Mouse (Mus musculus) kidney, postnatal 10 days (tissue): ENCODE data around the gene Rora.

Source experiments
- DNase-seq: peaks from one replicate; pipeline ENCODE4 v3.0.0; 2021; ENCODE audit warnings: mixed read lengths

Gene Rora

DNA sequence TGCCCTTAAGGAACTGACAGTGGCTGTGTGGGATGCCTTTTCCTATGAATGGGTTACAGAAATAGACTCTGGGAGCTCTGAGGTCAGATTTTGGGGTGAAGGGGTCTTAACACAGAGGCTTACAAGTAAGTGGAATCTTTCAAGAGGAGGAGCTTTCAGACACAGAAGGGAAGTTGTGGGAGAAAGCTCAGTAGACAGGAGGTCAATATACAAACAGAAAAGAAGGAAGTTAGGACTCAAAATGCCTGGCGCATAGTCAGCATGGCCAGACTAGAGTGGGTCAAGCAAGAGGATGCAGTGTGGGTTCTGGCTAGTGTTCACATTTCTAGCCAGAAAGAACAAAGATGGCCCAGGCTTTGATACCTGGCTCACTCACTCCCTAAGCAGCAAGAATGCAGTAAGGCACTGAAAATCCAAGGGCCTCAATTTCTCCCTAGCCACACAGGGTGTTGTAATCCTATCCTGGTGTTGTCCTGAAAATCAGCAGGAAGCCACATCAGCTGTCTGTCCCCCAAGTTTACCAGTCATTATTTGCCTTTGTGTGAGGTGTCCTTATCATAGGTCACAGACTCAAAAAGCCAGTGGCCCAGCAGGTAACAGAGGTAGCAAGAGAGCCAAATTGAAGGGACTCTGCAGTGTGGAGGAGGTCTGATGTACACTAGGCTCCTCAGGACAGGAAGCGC lies 456.2 kb downstream of the Rora start:
- no peak for DNase-seq

DNA sequence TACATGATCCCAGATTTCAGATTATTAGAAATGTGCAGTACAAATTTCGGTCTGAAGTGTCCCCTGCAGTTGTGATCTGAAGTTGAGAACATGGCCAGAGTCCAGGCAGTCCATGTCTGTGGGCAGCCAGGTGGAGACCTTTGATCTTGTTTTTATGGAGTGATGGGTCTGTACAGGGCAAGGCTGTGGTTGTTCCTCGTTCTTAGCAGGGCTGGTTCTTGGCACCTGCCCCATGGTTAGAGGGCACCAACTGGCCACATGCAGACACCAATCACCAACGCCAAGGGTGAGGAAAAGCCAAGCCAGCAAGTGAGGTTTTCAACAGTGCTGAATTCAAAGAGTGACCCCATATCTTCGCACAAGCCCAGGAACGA lies 456.7 kb downstream of the Rora start:
- peak; percentile 66 for DNase-seq

DNA sequence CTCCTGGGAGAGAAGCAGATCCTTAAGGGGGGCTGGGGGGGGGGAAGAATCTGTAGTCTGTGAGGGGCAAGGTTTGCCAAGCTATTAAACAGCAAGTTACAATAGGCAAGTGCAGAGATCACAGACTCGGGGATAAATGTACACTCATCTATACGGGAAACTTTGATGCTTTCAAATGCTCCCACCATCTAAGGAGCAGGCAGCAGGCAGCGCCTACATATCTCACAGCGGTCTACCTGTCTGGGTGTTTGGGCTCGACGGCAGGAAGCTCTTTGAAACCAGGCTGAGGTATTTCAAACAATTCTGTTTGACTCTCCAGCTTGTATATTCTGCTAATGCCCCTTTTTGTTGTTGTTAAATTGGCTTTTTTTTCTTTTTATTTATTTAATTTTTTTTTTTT lies 457.1 kb downstream of the Rora start:
- DNase-seq = no peak

DNA sequence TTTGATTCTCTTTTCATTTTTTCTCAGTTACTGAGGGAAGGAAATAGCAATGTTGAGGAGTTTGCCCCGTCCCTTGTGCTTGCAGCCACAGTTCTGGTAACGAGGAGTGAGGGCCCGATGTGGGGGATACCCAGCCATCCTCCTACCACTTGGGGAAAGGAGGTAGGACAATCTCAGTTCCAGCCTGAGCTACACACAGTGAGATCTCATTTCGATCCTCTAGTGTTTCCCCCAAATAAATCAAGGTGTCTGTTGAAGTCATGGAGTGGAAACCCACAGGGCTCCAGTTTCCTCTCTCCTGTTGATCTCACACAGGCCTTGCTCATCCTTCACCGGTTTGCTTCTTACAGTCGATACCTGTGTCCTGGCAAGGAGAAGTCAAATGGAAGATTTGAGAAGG lies 458.0 kb downstream of the Rora start:
- DNase-seq = no peak

DNA sequence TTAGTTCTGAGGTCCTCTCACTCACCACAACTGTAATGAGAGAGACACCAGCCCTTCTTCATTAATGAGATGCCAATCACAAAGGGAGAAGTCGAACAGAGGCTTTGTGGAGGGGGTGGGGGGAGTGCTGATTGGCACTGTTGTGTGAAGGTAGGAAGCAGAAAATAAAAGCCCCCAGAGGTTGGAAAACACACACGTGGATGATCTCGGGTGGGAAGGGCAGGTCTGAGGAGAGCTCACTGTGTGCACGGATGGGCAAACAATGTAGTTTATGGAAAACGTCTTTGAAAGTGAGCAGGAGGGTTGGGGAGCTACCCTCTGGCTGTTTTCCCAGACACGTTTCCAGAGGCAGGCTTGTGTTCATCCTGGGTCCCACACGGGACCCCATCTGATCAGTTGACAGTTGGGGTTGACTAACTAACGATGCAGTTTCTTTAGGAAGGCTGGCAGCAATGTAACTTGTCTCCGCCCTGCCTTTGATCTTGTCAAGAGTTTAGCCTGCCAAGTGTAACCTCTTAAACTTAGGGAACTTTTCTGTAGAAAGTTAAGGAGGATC lies 460.9 kb downstream of the Rora start:
- DNase-seq = no peak

DNA sequence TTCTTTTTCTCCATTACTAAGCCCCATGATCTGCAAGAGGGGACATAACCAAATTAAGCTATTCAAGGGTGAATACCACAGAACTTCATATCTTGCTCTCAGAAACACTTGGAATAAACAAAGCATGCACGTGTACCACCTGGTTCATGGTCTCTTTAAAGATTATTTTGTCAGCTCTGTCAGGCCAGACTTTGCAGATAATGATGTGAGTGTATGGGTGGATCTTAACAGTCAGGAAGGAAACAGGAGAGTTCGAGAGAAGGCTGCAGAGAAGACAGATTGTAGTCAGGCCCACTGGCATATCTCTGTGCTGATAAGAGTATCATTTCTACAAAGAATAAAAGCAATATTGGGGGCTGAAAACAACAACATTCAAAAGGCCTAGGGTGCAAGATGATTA lies 463.2 kb downstream of the Rora start:
- DNase-seq = no peak

DNA sequence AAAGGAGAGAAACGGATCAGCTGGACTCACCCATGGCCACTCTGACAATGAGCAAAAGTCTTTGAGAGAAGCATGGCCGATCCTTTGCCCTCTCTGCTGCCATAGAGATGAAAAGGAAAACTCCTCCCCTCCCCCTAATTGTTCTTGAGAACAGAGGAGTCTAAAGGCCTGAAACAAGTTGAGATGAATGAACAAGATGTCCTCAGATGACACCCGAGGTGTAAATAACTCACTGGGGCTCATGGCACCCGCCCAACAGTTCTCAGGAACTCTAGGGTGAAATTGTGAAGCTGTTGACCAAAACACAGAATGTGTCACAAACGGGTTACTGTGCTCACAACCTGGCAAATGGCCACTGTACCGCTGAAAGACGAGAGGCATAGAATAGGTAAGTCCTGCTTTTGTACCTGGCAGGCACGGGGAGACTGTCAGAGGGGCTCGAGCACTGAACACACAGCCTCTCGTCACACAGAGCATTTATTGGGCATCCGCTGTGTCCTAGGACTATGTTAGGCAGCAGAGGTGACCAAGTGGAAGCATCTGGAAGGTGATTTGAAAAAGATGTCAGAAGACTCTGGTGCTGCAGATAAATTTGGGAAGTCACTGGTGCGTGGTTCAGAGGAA lies 467.6 kb downstream of the Rora start:
- peak; percentile 72 for DNase-seq

DNA sequence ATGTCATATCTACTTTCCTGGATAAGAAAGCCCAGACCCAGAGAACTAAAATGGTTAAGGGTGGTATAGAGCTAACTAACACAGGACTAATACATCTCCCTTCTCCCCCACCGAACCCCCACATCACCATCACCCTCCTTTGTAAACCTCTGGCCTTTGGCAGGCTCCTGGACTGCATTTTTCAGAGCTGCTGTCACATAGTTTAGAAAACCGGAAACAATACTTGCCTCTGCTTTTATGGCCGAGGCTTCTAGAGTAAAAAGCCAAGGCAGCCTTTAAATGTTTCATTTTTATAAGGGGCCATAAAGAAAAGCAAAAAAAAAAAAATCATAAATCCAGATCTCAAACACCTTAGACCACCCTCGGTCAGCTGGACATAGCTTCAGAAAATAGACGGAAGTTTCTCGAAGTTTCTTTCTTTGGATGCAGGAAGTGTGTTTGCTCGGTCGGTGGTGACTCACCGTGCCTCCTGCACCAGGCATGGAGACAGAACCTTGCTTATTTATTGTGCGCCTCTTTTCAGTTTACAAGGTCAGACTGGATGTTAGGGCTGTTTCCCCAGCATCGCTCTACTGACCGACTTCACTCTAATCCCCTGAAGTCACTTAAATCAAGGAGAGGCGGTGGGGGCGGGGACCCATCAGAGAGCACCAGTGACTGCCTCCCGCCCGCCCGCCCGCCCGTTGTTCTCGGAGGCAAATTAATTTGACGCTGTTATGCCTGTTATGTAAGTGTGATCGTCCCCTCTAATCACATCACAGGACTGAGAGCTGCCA lies 471.6 kb downstream of the Rora start:
- peak; percentile 80 for DNase-seq

DNA sequence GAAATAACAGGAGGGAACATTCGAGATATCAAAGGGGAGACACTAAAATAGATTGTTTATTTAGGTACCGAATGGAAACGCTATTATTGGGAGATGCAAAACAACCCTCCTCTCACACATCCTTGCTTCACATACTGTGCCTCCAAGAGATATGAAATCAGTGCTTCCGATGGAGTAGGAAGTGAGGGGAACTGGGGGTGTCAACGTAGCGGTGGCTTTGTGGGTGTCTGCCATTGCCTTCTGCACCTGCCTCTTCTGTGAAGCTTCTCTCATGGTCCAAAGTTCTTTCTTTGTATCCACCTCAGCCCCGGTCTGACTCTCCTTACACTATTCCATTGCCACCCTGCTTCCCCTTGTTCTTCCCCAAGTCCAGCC lies 472.2 kb downstream of the Rora start:
- no peak for DNase-seq

DNA sequence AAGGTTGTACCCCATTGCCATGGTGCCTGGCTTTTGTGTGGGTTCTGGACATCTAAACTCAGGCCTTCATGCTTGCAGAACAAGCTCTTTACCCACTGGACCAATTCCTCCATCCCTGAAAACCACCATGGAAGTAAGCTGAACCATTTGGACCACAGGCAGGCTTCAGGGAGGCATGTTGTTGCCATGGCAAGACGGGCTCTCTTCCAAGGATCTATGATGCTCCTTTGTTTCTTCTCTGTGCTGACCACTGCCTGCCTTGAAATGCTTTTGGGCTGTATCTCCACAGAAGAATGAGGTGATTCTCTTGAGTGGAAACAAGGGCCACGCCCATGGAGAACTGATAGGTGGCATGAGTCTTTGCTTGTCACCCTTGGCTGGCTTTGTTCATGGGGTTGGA lies 473.0 kb downstream of the Rora start:
- no peak for DNase-seq

DNA sequence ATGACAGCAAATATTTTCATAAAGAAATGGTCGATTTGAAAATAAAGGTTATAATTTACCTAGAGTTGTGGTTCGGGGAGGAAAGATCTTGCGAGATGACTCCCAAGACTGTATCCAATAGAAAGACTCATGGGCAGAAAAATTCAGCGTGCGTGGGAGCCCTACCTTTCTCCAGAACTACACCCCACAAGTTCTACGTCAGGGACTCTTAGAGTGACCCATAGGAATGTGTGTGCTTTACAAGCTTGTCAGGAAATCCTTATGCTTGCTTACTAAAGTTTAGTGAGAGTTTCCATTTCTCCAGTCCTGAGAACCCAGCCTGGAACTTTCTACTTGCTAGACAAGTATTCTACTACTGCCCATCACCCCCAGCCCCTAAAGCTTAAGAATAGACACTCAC lies 474.7 kb downstream of the Rora start:
- DNase-seq = no peak

DNA sequence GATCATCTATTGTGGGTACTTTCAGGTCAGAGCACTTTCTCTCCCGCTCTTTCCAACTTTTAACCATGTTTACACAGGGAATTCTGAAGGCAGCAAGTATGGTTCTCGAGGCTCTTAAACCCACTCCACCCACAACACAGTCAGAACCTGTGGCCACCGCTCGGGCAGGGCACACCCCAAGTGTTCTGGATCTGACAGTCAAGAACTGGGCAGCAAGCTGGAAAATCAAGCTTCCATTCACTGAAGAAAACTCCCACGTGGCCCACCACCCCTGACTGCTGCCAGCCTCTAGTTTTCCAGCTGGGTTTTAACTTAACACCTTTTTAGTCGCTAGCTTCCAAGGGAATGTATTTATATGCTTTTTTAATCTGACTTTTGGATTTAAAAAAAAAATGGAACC lies 479.4 kb downstream of the Rora start:
- no peak for DNase-seq

DNA sequence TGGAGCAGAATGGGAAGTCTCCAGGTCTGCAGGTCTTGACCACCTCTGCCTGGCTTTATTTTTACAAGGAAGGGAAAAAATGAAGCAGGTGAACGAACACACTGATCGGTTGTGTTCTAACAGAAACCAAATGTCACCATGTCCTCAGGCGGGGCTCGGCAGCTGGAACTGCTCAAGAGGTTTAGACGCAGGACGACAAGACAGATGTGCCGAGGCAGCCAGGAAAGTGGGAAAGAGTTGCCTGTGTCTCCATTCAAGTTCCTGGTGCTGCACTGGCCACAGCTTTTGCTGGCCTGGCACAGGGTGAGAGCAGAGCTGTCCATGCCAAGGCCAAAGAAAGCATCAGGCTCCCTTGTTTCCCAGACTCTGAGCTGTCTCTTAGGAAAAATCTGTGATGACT lies 480.1 kb downstream of the Rora start:
- DNase-seq = peak; percentile 43

DNA sequence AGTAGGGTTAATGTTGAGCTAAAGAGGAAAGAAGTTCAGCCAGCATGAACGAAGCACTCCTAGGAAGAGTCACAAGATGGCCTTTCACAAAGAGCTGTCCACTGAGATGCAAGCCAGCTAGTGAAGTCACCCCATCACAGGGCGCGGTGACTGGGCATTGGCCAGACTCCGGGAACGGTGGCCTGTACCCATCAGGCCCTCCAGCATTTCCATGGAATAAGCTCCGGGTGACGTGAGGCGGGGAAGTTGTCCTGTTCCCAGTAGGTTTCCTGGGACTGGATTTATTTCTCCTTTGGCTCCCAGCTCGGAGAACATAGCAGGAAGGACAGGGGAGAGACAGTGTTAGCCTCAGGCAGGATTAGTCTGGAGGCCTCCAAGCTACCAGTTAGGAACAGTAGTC lies 481.0 kb downstream of the Rora start:
- DNase-seq = no peak

DNA sequence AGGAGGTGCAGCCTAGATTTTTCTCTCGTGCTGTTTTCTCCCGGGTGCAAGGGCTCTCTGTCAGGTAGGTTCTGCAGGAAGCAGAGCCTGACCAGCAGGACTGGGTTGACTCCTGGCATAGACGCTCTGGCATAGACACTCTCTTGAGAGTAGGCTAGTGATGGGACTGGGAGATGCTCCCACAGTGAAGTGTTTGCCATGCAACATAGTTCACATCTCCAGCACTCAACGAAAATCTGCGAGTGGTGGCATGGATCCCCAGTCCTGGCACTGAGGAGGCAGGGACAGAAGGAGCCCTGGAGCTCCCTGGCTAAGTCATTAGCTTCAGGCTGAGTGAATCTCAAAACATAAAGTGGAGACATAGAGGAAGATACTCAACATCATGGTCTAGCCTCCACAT lies 483.2 kb downstream of the Rora start:
- DNase-seq = no peak

DNA sequence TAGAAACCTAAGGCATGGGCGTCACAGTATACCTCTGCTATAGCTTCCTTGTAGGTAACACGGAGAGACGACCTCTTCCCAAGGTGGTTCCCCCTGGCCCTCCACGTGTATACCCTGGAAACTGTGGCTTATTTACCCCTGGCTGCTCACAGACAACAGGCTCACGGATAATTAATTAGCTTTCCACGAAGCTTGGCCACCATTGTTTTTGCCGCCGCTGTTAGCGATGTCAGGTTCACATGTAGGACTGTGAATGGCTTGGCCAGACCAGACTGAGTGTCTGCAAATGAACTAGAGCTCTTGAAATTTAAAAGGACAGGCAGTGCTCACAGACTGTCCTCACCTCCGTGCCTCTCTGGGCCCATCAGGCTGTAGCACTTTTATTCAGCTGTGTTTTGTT lies 483.8 kb downstream of the Rora start:
- no peak for DNase-seq

DNA sequence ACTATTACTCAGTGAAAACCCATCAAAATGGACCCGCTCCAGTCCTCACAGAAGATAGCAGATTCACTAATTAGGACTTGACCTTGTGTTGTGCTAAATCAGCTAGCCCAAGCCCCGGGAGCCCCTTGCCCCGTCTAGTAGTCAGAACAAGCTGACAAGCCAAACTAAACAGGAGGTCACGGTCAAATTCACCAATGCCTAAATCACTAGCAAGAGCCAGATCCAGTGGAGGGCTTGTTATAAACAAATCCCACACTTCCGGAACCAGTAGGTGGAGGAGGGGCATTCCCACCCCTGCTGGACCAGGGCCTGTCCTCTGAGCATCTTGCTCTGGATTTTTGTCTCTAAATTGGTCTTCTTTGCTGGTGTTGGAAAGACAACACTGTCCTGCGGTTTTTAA lies 486.6 kb downstream of the Rora start:
- DNase-seq = peak; percentile 49

DNA sequence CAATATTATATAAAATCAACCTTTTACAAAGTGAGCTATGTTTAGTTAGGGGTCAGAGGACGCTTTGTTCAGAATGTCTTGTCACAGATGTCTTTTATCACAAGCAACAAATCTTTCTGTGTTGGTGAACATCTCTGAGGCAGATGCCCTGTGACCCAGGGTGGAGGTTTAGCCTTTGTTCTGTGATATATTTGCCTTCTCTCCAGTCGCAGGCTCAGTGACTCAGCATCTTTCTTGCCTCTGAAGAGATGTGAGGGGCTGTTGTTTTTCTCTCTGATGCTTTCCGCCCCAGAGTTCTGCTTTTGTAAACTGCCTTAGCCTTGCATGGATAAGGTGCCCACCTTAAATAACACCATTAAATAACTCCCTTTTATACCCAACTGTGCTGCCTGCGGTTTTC lies 488.3 kb downstream of the Rora start:
- no peak for DNase-seq

DNA sequence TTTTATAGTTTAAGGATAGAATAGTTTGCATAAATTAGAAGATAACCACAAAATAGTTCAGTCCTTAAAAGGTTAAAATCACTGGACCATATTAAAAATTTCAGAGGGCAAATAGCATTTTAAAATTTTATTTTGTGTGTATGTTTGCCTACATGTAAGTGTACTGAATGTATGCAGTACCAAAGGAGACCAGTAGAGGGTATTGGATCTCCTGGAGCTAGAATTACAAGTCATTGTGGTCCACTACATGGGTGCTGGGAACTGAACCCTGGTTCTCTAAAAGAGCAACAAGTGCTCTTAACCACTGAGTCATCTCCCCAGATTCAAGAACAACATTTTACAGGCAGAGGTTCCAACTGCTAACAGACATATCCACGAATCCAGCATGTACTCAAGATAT lies 493.4 kb downstream of the Rora start:
- no peak for DNase-seq

DNA sequence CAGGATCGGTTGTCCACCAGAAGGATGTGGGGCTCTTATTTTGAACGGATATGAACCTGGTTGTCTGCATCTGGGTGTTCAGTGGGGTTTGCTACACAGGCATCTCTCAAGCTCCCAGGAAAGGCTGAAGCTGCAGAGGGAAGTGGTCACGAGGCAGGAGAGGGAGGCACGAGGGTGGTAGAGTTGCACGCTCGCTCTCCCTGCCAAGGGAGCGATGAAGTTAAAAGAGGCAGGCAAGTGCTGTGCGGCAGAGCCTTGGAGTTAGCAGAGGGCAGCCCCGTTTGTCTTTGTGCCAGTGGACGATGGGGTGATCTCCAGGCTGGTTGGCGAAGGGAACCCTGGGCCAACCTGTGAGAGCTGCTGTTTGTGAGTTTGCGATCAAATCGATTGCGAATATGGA lies 496.6 kb downstream of the Rora start:
- peak; percentile 53 for DNase-seq

DNA sequence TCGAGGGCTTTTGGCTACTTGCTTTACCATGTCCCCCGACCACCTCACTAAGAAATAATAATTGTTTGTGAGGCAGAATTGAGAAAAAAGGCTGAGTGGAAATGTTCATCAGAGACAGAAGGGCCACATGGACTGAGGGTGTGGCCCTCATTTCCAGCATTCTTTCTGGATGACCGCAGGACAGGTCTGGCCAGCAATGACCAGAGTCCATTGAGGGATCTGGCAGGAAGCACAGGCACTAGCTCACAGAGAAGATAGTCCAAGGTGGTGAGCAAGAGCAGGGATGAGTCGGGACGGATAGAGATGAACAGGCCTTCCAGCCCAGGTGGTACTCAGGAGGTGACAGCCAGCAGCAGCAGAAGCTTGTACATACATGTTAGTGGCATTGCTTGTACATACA lies 501.1 kb downstream of the Rora start:
- DNase-seq = no peak

DNA sequence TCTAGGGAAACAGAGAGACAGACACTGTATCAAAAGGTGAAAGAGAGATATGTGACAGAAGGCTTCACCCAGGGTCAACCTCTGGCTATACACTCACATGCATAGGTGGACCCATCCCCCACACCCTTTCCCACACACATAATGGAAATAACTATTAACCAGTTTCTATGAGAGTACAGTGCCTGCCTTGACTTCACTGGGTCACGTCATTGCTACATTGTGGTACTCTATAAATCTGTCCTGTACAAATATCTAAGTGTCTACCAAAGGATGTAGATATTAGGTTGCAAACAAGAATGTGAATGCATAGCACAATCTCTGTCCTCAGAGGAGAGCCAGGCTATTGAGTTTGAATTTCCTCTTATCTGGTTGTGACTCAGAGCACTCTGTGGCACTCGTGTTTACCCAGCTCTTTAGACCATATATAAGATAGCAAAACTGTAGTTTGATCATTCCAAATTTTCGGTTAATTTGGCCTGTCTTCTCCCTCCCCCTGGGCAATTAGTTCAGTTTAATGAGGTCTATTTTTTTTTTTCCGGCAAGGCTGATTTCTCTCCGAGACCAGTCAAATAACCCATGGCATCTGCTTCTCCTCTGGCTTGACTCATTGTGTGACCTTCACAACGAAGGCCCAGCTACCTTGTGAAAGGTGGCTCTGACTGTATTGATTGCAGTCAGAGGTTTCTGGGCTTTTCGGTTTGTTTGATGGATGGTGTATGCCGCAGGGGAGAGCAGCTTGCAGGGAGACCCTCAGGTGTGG lies 502.4 kb downstream of the Rora start:
- DNase-seq = no peak

DNA sequence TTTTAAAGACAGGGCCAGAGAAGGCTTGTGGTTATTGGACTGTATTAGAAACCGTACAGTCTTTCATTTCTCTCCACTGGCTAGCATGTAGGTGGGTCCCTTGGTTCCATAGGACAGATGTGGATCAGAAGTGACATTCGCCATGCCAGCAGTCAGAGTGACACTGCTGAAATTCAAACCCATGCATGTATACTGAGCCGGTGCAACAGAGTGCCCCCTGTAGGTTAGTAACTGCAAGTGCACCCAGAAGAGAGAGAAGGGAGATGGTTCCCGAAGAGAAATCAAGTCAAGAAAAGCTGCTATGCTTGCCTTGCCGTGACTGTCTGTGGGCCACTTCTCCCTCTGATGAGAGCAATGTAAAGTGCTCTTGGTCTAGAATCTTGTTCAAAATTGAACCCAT lies 507.2 kb downstream of the Rora start:
- no peak for DNase-seq
